Mouse (Mus musculus) midbrain, embryonic 12.5 days (tissue): Measurements from ENCODE around the gene Prkg1. TPM values are rescaled to one million over a fixed set of nuclear protein-coding genes. Genes with fewer than 3 reads are reported as not detected.

ENCODE experiments used
- ATAC-seq: fragments of 200-750 bp; cut with Nextera tagmentation; 2 replicates; pipeline ENCODE4 v1.8.0; 2017; ENCODE audit warnings: low read depth, moderate TSS enrichment, moderate library complexity; ENCODE audit not compliant: low FRiP score
- H3K27ac ChIP-seq: fragments of 300-500 bp; sonication (generic); replicated peaks from 2 replicates; pipeline ENCODE4 v1.5.1; 2016; ENCODE audit warnings: mild to moderate bottlenecking
- H3K27me3 ChIP-seq: fragments of 300-500 bp; sonication (generic); 2 replicates; pipeline ENCODE4 v1.6.1; 2016; ENCODE audit warnings: mild to moderate bottlenecking
- H3K36me3 ChIP-seq: fragments of 300-500 bp; sonication (generic); 2 replicates; pipeline ENCODE4 v1.6.1; 2016
- H3K4me1 ChIP-seq: fragments of 300-500 bp; sonication (generic); 2 replicates; pipeline ENCODE4 v1.6.1; 2016
- H3K4me2 ChIP-seq: fragments of 300-500 bp; sonication (generic); replicated peaks from 2 replicates; pipeline ENCODE4 v1.6.1; 2016; ENCODE audit warnings: mild to moderate bottlenecking, moderate library complexity
- H3K4me3 ChIP-seq: fragments of 300-500 bp; sonication (generic); 2 replicates; pipeline ENCODE4 v1.5.1; 2016; ENCODE audit warnings: mild to moderate bottlenecking
- H3K9ac ChIP-seq: fragments of 300-500 bp; sonication (generic); replicated peaks from 2 replicates; pipeline ENCODE4 v1.6.1; 2016; ENCODE audit warnings: mild to moderate bottlenecking, moderate library complexity
- H3K9me3 ChIP-seq: fragments of 300-500 bp; sonication (generic); 2 replicates; pipeline ENCODE4 v1.6.1; 2016; ENCODE audit warnings: mild to moderate bottlenecking
- WGBS: fragments of 180-500 bp; shearing (Covaris S2); methylation state at CpG from one replicate; pipeline ENCODE4 v1.1.7; 2016; 5-methylcytosine and 5-hydroxymethylcytosine counted together
- polyA plus RNA-seq: library from polyadenylated mRNA; unstranded; fragments of >200 nt; fragmentation: Nextera tagmentation; extraction: Ambion mirVana; gene quantifications from 2 replicates; pipeline ENCODE4 v1.2.1, GENCODE M21; 2016

The Prkg1 gene
- polyA plus RNA-seq, 1 experiment from 2014 or later = 8.7 TPM

DNA sequence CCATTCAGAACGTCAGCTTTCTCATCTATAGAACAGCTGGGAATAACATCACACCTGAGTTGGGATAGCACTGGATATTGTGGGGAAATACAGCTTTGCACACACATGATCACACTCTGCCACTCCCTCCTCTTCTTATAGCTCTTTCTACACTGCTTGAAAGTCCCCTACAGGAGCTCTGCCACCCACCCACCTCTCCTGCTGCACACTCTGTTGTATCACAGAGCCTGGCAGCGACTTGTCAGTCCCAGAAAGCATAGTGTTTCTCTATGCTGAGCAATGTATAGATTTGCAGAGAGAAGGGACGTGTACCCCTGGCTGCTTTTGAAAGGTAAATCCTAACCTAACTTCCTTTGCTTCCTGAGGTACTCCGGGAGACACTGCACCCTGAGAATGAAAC lies 275.2 kb downstream of the Prkg1 start:
- no peak overlapping the region for H3K9ac ChIP-seq
- H3K4me1 ChIP-seq = no peaks in the 10 kb centered on the region
- H3K27me3 ChIP-seq = no peaks in the 10 kb centered on the region
- WGBS = 81% methylated on average over 4 of the region's 4 CpGs
- no peaks in the 10 kb centered on the region for H3K9me3 ChIP-seq
- H3K4me3 ChIP-seq = no peak overlapping the region
- no peaks in the 10 kb centered on the region for H3K36me3 ChIP-seq
- no peak overlapping the region for H3K27ac ChIP-seq
- ATAC-seq = no peak
- no peak overlapping the region for H3K4me2 ChIP-seq

DNA sequence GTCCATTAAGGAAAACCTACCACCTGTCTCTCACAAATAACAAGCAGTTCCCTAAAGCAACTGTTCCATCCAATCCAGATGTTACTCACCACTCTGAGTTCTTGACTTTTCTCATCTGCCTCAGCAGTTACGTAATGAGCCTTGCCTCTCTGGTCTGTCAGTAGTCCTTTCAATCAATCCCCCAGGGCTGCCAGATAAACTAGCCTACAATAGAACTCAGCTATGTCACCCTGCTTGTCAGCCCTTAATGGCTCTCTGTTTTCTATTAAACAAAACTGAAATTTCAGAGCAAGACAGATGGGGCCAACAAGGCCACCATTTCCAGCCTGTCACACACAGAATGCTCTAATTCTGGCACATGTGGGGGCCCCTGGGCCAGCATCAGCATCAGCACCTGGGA lies 293.1 kb downstream of the Prkg1 start:
- 42% methylated on average over 1 of the region's 1 CpGs for WGBS

GRCm38 (mm10) chr19:31460188-31460587 lies 304.6 kb downstream of the Prkg1 start:
- no peak overlapping the region for H3K27ac ChIP-seq
- no peaks in the 10 kb centered on the region for H3K27me3 ChIP-seq
- no peaks in the 10 kb centered on the region for H3K36me3 ChIP-seq
- H3K9ac ChIP-seq = no peak overlapping the region
- no peaks in the 10 kb centered on the region for H3K4me1 ChIP-seq
- H3K4me2 ChIP-seq = no peak overlapping the region
- no peak for ATAC-seq
- H3K9me3 ChIP-seq = no peaks in the 10 kb centered on the region
- no peak overlapping the region for H3K4me3 ChIP-seq

More for the DNA sequence above, 293.1 kb downstream of the Prkg1 start:
- Histone ChIP-seq H3K36me3 (no peaks in the 10 kb centered on the region), H3K27me3 (no peaks in the 10 kb centered on the region), H3K4me3 (no peak overlapping the region), H3K9ac (no peak overlapping the region), H3K4me2 (no peak overlapping the region), H3K4me1 (no peaks in the 10 kb centered on the region; the same call in 1 of the 2 replicates), H3K9me3 (no peaks in the 10 kb centered on the region), H3K27ac (no peak overlapping the region)
- no peak for ATAC-seq

DNA sequence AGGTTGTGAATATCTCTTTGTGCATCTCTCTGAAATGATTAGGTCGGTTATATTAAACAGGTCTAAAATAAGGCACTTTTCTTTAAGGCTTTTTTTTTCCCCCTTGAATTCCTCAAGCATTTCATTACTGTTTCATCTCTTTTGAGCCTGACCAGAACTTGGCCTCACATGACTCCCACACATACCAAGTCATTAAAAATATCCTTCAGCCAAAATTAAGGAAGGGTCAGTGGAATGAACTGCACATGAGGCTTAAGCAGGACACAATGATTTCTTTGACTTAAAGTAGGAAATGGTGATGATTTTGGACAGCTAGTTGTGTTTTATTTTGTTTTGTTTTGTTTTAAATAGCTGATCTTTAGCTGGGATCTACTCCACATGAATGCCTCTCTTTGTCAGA lies 320.7 kb downstream of the Prkg1 start:
- 83% methylated on average over 1 of the region's 1 CpGs for WGBS
- Histone ChIP-seq H3K9ac (no peak overlapping the region), H3K4me2 (no peak overlapping the region), H3K27me3 (no peaks in the 10 kb centered on the region), H3K36me3 (no peaks in the 10 kb centered on the region), H3K9me3 (no peaks in the 10 kb centered on the region), H3K27ac (no peak overlapping the region), H3K4me3 (no peak overlapping the region), H3K4me1 (no peaks in the 10 kb centered on the region)
- ATAC-seq = no peak

- no peak overlapping the region for H3K9ac ChIP-seq
- H3K4me3 ChIP-seq = no peak overlapping the region
- H3K4me1 ChIP-seq = no peaks in the 10 kb centered on the region
- H3K27ac ChIP-seq = no peak overlapping the region
- no peak overlapping the region for H3K4me2 ChIP-seq
- H3K36me3 ChIP-seq = no peaks in the 10 kb centered on the region
- no peaks in the 10 kb centered on the region for H3K9me3 ChIP-seq
- WGBS = 75% methylated on average over 3 of the region's 3 CpGs
- H3K27me3 ChIP-seq = no peaks in the 10 kb centered on the region
- ATAC-seq = no peak
Observed at GRCm38 (mm10) chr19:31442311-31442710, 322.5 kb downstream of the Prkg1 start.

DNA sequence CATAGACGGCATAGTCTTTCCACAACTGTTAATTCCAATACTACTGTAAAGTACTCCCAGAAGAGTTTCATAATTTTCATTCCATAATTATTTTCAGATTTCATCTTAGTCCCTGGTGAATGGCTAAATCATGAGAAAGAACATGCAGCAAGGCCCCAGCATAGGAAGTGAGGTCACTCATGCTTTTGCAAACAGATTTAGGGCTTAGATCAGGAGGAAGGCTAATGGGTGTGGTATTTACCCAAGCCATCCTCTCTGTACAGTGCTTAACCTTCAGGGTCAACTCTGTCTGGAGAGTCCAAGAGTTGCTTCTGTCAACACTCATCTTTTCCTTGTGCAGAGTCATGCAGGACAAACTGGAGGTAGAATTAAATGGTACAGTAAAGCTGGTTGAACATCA lies 331.4 kb downstream of the Prkg1 start:
- no peak overlapping the region for H3K9ac ChIP-seq
- no peaks in the 10 kb centered on the region for H3K36me3 ChIP-seq
- no peaks in the 10 kb centered on the region for H3K9me3 ChIP-seq
- WGBS = 82% methylated on average over 1 of the region's 1 CpGs
- no peaks in the 10 kb centered on the region for H3K27me3 ChIP-seq
- H3K4me3 ChIP-seq = no peak overlapping the region
- no peaks in the 10 kb centered on the region for H3K4me1 ChIP-seq
- H3K27ac ChIP-seq = no peak overlapping the region
- no peak overlapping the region for H3K4me2 ChIP-seq
- no peak for ATAC-seq

- no peaks in the 10 kb centered on the region for H3K27me3 ChIP-seq
- H3K4me2 ChIP-seq = no peak overlapping the region
- no peak overlapping the region for H3K9ac ChIP-seq
- no peaks in the 10 kb centered on the region for H3K36me3 ChIP-seq
- H3K27ac ChIP-seq = no peak overlapping the region
- ATAC-seq = no peak
- no peaks in the 10 kb centered on the region for H3K9me3 ChIP-seq
- H3K4me3 ChIP-seq = no peak overlapping the region
- WGBS = 79% methylated on average over 2 of the region's 2 CpGs
- H3K4me1 ChIP-seq = no peaks in the 10 kb centered on the region
Observed at GRCm38 (mm10) chr19:31431411-31431810, 333.4 kb downstream of the Prkg1 start.

DNA sequence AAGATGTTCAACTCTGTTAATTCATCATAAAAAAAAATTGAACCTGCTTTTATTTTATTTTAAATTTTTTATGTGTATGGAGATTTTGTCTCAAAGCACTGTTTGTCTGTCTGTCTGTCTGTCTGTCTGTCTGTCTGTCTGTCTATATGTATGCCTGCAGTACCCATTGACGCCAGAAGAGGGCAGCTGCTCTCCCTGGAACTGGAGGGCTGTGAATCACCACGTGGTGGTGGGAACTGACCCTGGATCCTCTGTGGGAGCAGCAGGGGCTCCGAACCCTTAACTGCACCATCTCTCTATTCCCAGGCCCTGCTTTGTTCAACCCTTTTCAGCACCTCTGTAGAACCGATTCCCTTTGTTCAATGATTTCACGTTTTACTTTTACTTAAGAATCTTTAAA lies 338.7 kb downstream of the Prkg1 start:
- Histone ChIP-seq H3K27ac (no peak overlapping the region), H3K36me3 (no peaks in the 10 kb centered on the region), H3K9me3 (0 out of 2 replicates have a peak, but pooled peaks cover 3% of the 10 kb centered on the region), H3K9ac (no peak overlapping the region), H3K4me1 (no peaks in the 10 kb centered on the region), H3K4me3 (no peak overlapping the region), H3K27me3 (no peaks in the 10 kb centered on the region), H3K4me2 (no peak overlapping the region)
- ATAC-seq = no peak
- 73% methylated on average over 5 of the region's 5 CpGs for WGBS

- ATAC-seq = no peak
- Histone ChIP-seq H3K4me1 (no peaks in the 10 kb centered on the region), H3K27ac (no peak overlapping the region), H3K4me2 (no peak overlapping the region), H3K4me3 (no peak overlapping the region), H3K9me3 (0 out of 2 replicates have a peak, but pooled peaks cover 3% of the 10 kb centered on the region), H3K36me3 (no peaks in the 10 kb centered on the region), H3K27me3 (no peaks in the 10 kb centered on the region), H3K9ac (no peak overlapping the region)
- WGBS = 68% methylated on average over 9 of the region's 9 CpGs
Observed at GRCm38 (mm10) chr19:31425199-31425598, 339.6 kb downstream of the Prkg1 start.

DNA sequence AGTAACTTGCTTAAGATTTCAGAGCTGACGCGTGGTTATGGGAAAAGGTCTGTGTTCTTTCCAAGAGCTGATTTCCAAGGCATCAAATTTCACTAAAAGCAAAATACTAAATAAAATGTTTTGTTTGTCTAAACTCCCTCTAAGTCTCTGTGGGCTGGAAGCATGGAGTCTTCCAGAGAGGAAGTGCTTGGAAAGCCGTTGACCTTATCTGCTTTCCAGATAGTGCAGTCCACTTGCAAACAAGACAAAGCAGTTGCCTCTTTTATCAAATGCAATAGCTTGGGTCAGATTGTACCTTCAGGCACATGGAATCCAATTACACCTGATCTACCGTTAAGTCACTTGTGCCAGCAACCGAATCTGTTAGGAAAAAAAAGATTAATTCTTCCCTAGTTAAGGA lies 340.5 kb downstream of the Prkg1 start:
- H3K4me3 ChIP-seq = no peak overlapping the region
- H3K9me3 ChIP-seq = 0 out of 2 replicates have a peak, but pooled peaks cover 3% of the 10 kb centered on the region
- H3K36me3 ChIP-seq = no peaks in the 10 kb centered on the region
- WGBS = 87% methylated on average over 5 of the region's 5 CpGs
- ATAC-seq = no peak
- no peaks in the 10 kb centered on the region for H3K27me3 ChIP-seq
- H3K4me1 ChIP-seq = no peaks in the 10 kb centered on the region
- no peak overlapping the region for H3K9ac ChIP-seq
- no peak overlapping the region for H3K27ac ChIP-seq
- H3K4me2 ChIP-seq = no peak overlapping the region

GRCm38 (mm10) chr19:31413571-31413970 lies 351.3 kb downstream of the Prkg1 start:
- Histone ChIP-seq H3K9ac (no peak overlapping the region), H3K4me3 (no peak overlapping the region), H3K9me3 (no peaks in the 10 kb centered on the region), H3K27me3 (no peaks in the 10 kb centered on the region), H3K36me3 (no peaks in the 10 kb centered on the region), H3K27ac (no peak overlapping the region), H3K4me2 (no peak overlapping the region), H3K4me1 (no peaks in the 10 kb centered on the region)
- ATAC-seq = no peak
- WGBS = 91% methylated on average over 7 of the region's 7 CpGs

GRCm38 (mm10) chr19:31396096-31396495 lies 368.7 kb downstream of the Prkg1 start:
- H3K36me3 ChIP-seq = no peaks in the 10 kb centered on the region
- no peaks in the 10 kb centered on the region for H3K9me3 ChIP-seq
- WGBS = 76% methylated on average over 1 of the region's 1 CpGs
- H3K9ac ChIP-seq = no peak overlapping the region
- H3K27ac ChIP-seq = no peak overlapping the region
- H3K4me1 ChIP-seq = no peaks in the 10 kb centered on the region
- ATAC-seq = no peak
- H3K27me3 ChIP-seq = no peaks in the 10 kb centered on the region
- no peak overlapping the region for H3K4me3 ChIP-seq
- no peak overlapping the region for H3K4me2 ChIP-seq

GRCm38 (mm10) chr19:31385353-31385752 lies 379.5 kb downstream of the Prkg1 start:
- Histone ChIP-seq H3K27me3 (no peaks in the 10 kb centered on the region), H3K36me3 (no peaks in the 10 kb centered on the region), H3K9ac (no peak overlapping the region), H3K27ac (no peak overlapping the region), H3K9me3 (no peaks in the 10 kb centered on the region), H3K4me2 (no peak overlapping the region), H3K4me3 (no peak overlapping the region), H3K4me1 (no peaks in the 10 kb centered on the region)
- WGBS = 81% methylated on average over 3 of the region's 3 CpGs
- ATAC-seq = no peak
